Mouse (Mus musculus) E14TG2a.4 (cell line): ENCODE results near the gene St8sia1.

Source experiments
- CTCF ChIP-seq: conservative IDR thresholded peaks from 2 replicates; pipeline ENCODE4 v1.5.1; 2014; ENCODE audit warnings: low read length
- POU5F1 ChIP-seq: IDR thresholded peaks from 2 replicates; pipeline ENCODE4 v1.6.1; 2014; ENCODE audit warnings: low read length, borderline replicate concordance

- TF ChIP-seq CTCF (no peak), POU5F1 (no peak)
Observed at GRCm38 (mm10) chr6:142938549-142939345, 25.5 kb downstream of the St8sia1 start.
